Mouse (Mus musculus) frontal cortex, postnatal 36 days (tissue): Measurements from ENCODE around the gene Hmg20b.

Experiments used
- DNase-seq, 2 experiments: peaks; one replicate each; pipeline ENCODE4 v3.0.0; 2022; ENCODE audit warnings: low spot score in 2 of 2

Hmg20b gene

GRCm38 (mm10) chr10:81354738-81355477 lies 4.6 kb upstream of the Hmg20b start:
- DNase-seq, result no peak

GRCm38 (mm10) chr10:81351678-81352291 lies 1.5 kb upstream of the Hmg20b start:
- DNase-seq, result no peak

- no peak for DNase-seq
Observed at GRCm38 (mm10) chr10:81349961-81350350, 324 bp downstream of the Hmg20b start.

GRCm38 (mm10) chr10:81349146-81349545 lies 1.1 kb downstream of the Hmg20b start:
- no peak for DNase-seq

- DNase-seq, result peak in 1 of 2 experiments; percentile 70
Observed at GRCm38 (mm10) chr10:81346453-81347067, 3.7 kb downstream of the Hmg20b start.

GRCm38 (mm10) chr10:81345162-81345534 lies 5.1 kb downstream of the Hmg20b start:
- DNase-seq, result no peak

GRCm38 (mm10) chr10:81344421-81345161 lies 5.7 kb downstream of the Hmg20b start:
- no peak for DNase-seq

- no peak for DNase-seq
Observed at GRCm38 (mm10) chr10:81342686-81343505, 7.4 kb downstream of the Hmg20b start, which contains the start of gene Gipc3. Gene Gipc3, minus strand, starts transcription at chr10:81343266.

- DNase-seq, result no peak
Observed at GRCm38 (mm10) chr10:81341333-81341949, 8.8 kb downstream of the Hmg20b start.

GRCm38 (mm10) chr10:81340551-81341332 lies 9.5 kb downstream of the Hmg20b start:
- DNase-seq, result no peak

- no peak for DNase-seq
Observed at GRCm38 (mm10) chr10:81336558-81336957, 13.7 kb downstream of the Hmg20b start.

GRCm38 (mm10) chr10:81335393-81336340 lies 14.6 kb downstream of the Hmg20b start:
- DNase-seq, result no peak

- no peak for DNase-seq
Observed at GRCm38 (mm10) chr10:81334324-81334723, 16.0 kb downstream of the Hmg20b start.

- no peak for DNase-seq
Observed at GRCm38 (mm10) chr10:81332277-81332676, 18.0 kb downstream of the Hmg20b start.

- DNase-seq, result no peak
Observed at GRCm38 (mm10) chr10:81330007-81330406, 20.3 kb downstream of the Hmg20b start.

GRCm38 (mm10) chr10:81329194-81329975 lies 20.9 kb downstream of the Hmg20b start:
- DNase-seq, result no peak

GRCm38 (mm10) chr10:81328386-81328785 lies 21.9 kb downstream of the Hmg20b start, which contains the start of gene Tbxa2r:
Gene Tbxa2r, plus strand, starts transcription at chr10:81328731.
- DNase-seq, result no peak

- DNase-seq, result no peak
Observed at GRCm38 (mm10) chr10:81327959-81328358, 22.3 kb downstream of the Hmg20b start.
